32 mouse cellular contexts compared by ENCODE assay signal in the genomic region with DNA sequence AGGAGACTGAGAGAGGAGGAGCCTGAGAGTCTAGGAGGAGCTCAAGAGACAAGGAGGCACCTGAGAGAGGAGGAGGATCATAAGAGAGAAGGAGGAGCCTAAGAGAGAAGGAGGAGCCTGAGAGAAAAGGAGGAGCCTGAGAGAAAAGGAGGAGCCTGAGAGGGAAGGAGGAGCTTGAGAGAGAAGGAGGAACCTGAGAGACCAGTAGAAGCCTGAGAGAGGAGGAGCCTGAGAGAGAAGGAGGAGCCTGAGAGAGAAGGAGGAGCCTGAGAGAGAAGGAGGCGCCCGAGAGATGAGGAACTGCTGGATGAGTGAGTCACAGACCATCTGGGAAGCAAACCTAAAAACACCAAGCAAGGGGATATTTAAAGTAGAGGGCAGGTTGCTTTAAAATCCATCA.
DNase-seq lines count a peak whose midpoint lies in the region; ATAC-seq and TF ChIP-seq lines count a peak whose summit lies in the region.
"Had no signal": no experiment of that assay in that cellular context is flagged by ENCODE, and none has a peak within 500 bp of the region (broad histone marks: within the 10 kb centered on the region; RNA-seq: fewer than 3 reads in every experiment).

No protein-coding gene starts in this region.

- no peak for TF ChIP-seq CTCF in MEL (IDR thresholded peaks at IDR 0.05 in 2 of 3, conservative IDR thresholded peaks at IDR 0.05 in 1 of 3; ENCODE audit: control insufficient read depth in 1 of 3, insufficient read depth in 1 of 3, low read depth in 2 of 3, low read length in 3 of 3, poor library complexity in 1 of 3, severe bottlenecking in 1 of 3)

- H3K79me2 ChIP-seq in MEL (ENCODE audit: control insufficient read depth, insufficient read depth, low read length, poor library complexity): no peaks in the 10 kb centered on the region

- no peaks in the 10 kb centered on the region for H3K36me3 ChIP-seq in MEL (ENCODE audit: control insufficient read depth in 1 of 2, insufficient read depth in 2 of 2, low read length in 2 of 2)
- H3K36me3 ChIP-seq: hindbrain, embryonic 12.5 days; neural tube, embryonic 12.5 days had no signal

- peak; percentile 23 for DNase-seq in ES-CJ7 (ENCODE audit: low read depth, low spot score)
- peak; percentile 67 for DNase-seq in MEL (ENCODE audit: low read depth, low spot score)
- DNase-seq in brain, adult 2 months (ENCODE audit: low read depth, low spot score): peak; percentile 20
- no peak for DNase-seq in thymus, postnatal 14 days
- no peak for DNase-seq in layer of hippocampus, postnatal 25 days (ENCODE audit: extremely low spot score in 1 of 2, low spot score in 1 of 2)
- DNase-seq in ovary, adult 18-20 months (ENCODE audit: low spot score): no peak
- DNase-seq in heart, postnatal 36 days: no peak
- DNase-seq: adrenal gland, postnatal 25 days; B cell, adult 2 months; cerebellum, adult 2 months; cerebellum, postnatal 14 days; gastrocnemius, postnatal 36 days; kidney, adult 11 months; kidney, postnatal 14 days; layer of hippocampus, adult 9-11 months; liver; lung, adult 2 months; lung, postnatal 10 days; retina, postnatal 1 day; right cerebral cortex, postnatal 14 days; spleen, adult 18-20 months; thymus, adult 2 months; thymus, postnatal 4 days had no signal

- TF ChIP-seq EP300 in MEL (IDR thresholded peaks at IDR 0.05; ENCODE audit: low read depth in 1 of 2, low read length in 2 of 2): no peak

- no peak for TF ChIP-seq POLR2A in MEL (IDR thresholded peaks at IDR 0.05; ENCODE audit: control insufficient read depth in 1 of 2, insufficient read depth in 1 of 2, low read depth in 1 of 2, low read length in 2 of 2, poor library complexity in 1 of 2)

- no peak overlapping the region for H3K27ac ChIP-seq in MEL (ENCODE audit: control insufficient read depth, low read depth, low read length)
- H3K27ac ChIP-seq: forebrain, embryonic 13.5 days; hindbrain, embryonic 12.5 days; hindbrain, postnatal 0 days; liver, embryonic 14.5 days; macrophage; neural tube, embryonic 12.5 days had no signal

- H3K27me3 ChIP-seq in MEL (ENCODE audit: control insufficient read depth in 1 of 2, insufficient read depth in 2 of 2, low read length in 2 of 2): no peaks in the 10 kb centered on the region
- H3K27me3 ChIP-seq: forebrain, embryonic 13.5 days; hindbrain, embryonic 12.5 days; neural tube, embryonic 12.5 days had no signal

- H3K9ac ChIP-seq in MEL (ENCODE audit: control insufficient read depth, low read depth, low read length, poor library complexity, severe bottlenecking): no peak overlapping the region
- H3K9ac ChIP-seq: forebrain, embryonic 13.5 days; hindbrain, embryonic 12.5 days; liver, embryonic 14.5 days; neural tube, embryonic 12.5 days had no signal

- 0 out of 2 replicates have a peak, but pooled peaks have one; percentile 33 for ATAC-seq in megakaryocyte, adult 5-6 weeks (ENCODE audit: poor library complexity, severe bottlenecking)
- ATAC-seq: forebrain, embryonic 13.5 days; hindbrain, postnatal 0 days; midbrain, embryonic 16.5 days had no signal

- intact Hi-C loops in heart, postnatal 36 days (cut with DNase I): no loop called here

- H3K4me3 ChIP-seq in MEL (ENCODE audit: control insufficient read depth in 1 of 2, insufficient read depth in 1 of 2, low read depth in 2 of 2, low read length in 2 of 2): no peak overlapping the region
- H3K4me3 ChIP-seq: forebrain, embryonic 13.5 days; hindbrain, embryonic 12.5 days; myocyte; neural tube, embryonic 12.5 days had no signal

- no peaks in the 10 kb centered on the region for H3K9me3 ChIP-seq in MEL (replicated peaks; ENCODE audit: insufficient read depth, low read length)
- H3K9me3 ChIP-seq: forebrain, embryonic 13.5 days; hindbrain, embryonic 12.5 days; neural tube, embryonic 12.5 days had no signal

- no peaks in the 10 kb centered on the region for H3K4me1 ChIP-seq in MEL (ENCODE audit: control insufficient read depth in 1 of 2, insufficient read depth in 2 of 2, low read length in 2 of 2)
- H3K4me1 ChIP-seq: neural tube, embryonic 12.5 days had no signal

- no peak for TF ChIP-seq RAD21 in MEL (IDR thresholded peaks at IDR 0.05; ENCODE audit: low read depth, low read length)

TF ChIP-seq in MEL, 35 proteins besides CTCF, POLR2A, EP300 and RAD21:
- TF ChIP-seq UBTF (IDR thresholded peaks at IDR 0.05; ENCODE audit: borderline replicate concordance, insufficient read depth, low read depth, low read length) (no peak), TBP (IDR thresholded peaks at IDR 0.05; ENCODE audit: low read depth, low read length) (no peak), USF1 (IDR thresholded peaks at IDR 0.05; ENCODE audit: low read depth, low read length) (no peak), RCOR1 (IDR thresholded peaks at IDR 0.05; ENCODE audit: low read depth, low read length) (no peak), CHD1 (IDR thresholded peaks at IDR 0.05; ENCODE audit: low read depth, low read length) (no peak), MAFK (IDR thresholded peaks at IDR 0.05; ENCODE audit: borderline replicate concordance, low read depth, low read length) (no peak), TCF12 (IDR thresholded peaks at IDR 0.05; ENCODE audit: low read depth, low read length) (no peak)

Comparison
In these comparisons a context has a peak if more than half of its experiments do, and no peak if none do; other contexts are left out.
1. DNase-seq: peak in ES-CJ7 (single experiment), MEL (single experiment) and brain, adult 2 months (single experiment); none in thymus, postnatal 14 days (single experiment), layer of hippocampus, postnatal 25 days (0 of 2), ovary, adult 18-20 months (single experiment) and heart, postnatal 36 days (0 of 2).